Mouse (Mus musculus) embryonic fibroblast, embryonic 13.5 days (primary cell): ENCODE measurements around the gene Ankrd17.

Experiments
- CTCF ChIP-seq: IDR thresholded peaks from 2 replicates; pipeline ENCODE4 v1.5.1; 2011; ENCODE audit warnings: mild to moderate bottlenecking, control low read depth, low read length, moderate library complexity, borderline replicate concordance; ENCODE audit not compliant: insufficient read depth
- POLR2A ChIP-seq: IDR thresholded peaks from 2 replicates; pipeline ENCODE4 v1.6.1; 2011; ENCODE audit warnings: low read depth, mild to moderate bottlenecking, control low read depth, low read length, moderate library complexity

GRCm38 (mm10) chr5:90367067-90367303, 608 bp upstream of the Ankrd17 start, which contains the start of gene Gm9958:
- no peak for TF ChIP-seq POLR2A
- no peak for TF ChIP-seq CTCF
